Mouse (Mus musculus): ENCODE data around the gene Abcc10.

- no peak for TF ChIP-seq GATA1 (IDR thresholded peaks at IDR 0.05; ENCODE audit: borderline replicate concordance, low read length)
- TF ChIP-seq FLI1 (IDR thresholded peaks at IDR 0.05; ENCODE audit: low read length): no peak
Observed at GRCm38 (mm10) chr17:46306956-46307355, 21.2 kb downstream of the Abcc10 start.

All from megakaryocyte, embryonic 14.5 days (primary cell).